Mouse (Mus musculus): ENCODE measurements at regions not wholly inside any gene's neighbourhood (a gene's known extent, or its start where the extent isn't known, plus 50 kb on each side); places are given as distances from the start of the nearest gene placed in this dataset.

DNA sequence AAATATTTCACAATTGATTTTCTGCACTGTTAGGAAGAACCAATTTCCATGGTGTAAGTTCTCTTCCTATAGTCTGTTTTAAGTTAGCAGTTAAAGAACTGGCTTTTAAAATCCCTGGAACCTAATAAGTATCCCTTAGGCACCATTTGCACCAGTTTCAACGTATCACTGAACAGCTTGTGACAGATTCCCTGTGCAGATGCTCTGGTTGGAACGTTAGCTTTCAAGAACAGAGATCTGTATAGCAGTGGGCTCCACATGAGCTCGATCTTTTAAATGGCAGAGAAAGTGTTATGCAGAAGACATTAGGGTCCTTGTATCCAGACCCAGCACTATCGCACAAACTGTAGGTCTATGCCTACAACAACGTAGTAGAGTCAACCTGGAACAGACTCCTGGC is 52.6 kb upstream of the Aco1 start:
- peak in 1 of 2 experiments; percentile 17 for DNase-seq (ENCODE audit: extremely low spot score in 1 of 2, low spot score in 1 of 2)
